Mouse (Mus musculus) CH12.LX (cell line): Measurements from ENCODE around the gene Tmem9. TPM values are rescaled to one million over a fixed set of nuclear protein-coding genes. Genes with fewer than 3 reads are reported as not detected.

Source experiments
- DNase-seq: peaks from one replicate; pipeline ENCODE4 v3.0.0-alpha.2; 2013; ENCODE audit errors: extremely low read depth
- H3K27ac ChIP-seq: 2 replicates; pipeline ENCODE4 v1.5.1; 2012; ENCODE audit warnings: low read depth, mild to moderate bottlenecking, control low read depth, moderate library complexity; ENCODE audit not compliant: insufficient read depth
- H3K27me3 ChIP-seq: replicated peaks from 2 replicates; pipeline ENCODE3; 2012; ENCODE audit warnings: inconsistent platforms
- H3K36me3 ChIP-seq, 2 experiments: replicated peaks in 1 of 2; 2 replicates each; pipeline versions ENCODE3 to v1.6.1; 2012; ENCODE audit warnings: inconsistent platforms in 1 of 2, low read length in 1 of 2, mild to moderate bottlenecking in 1 of 2, mixed read lengths in 1 of 2, moderate library complexity in 1 of 2; ENCODE audit not compliant: control insufficient read depth in 1 of 2, insufficient read depth in 1 of 2
- H3K4me1 ChIP-seq, 2 experiments: 2 replicates each; pipeline ENCODE4 v1.6.1; 2012; ENCODE audit warnings: inconsistent platforms in 1 of 2, moderate library complexity in 1 of 2; ENCODE audit not compliant: insufficient read depth in 2 of 2, control insufficient read depth in 1 of 2
- H3K4me2 ChIP-seq: 2 replicates; pipeline ENCODE4 v1.6.1; 2012; ENCODE audit warnings: low read depth, mild to moderate bottlenecking, control low read depth; ENCODE audit not compliant: poor library complexity, insufficient read depth, severe bottlenecking
- H3K4me3 ChIP-seq, 3 experiments: fragments of 150-350 bp in 1 of 3; sonication (generic) in 1 of 3; replicated peaks in 1 of 3; 2 replicates each; pipeline versions ENCODE3 to v1.5.1; 2011 to 2012; ENCODE audit warnings: low read depth in 2 of 3, low read length in 2 of 3, mild to moderate bottlenecking in 2 of 3, moderate library complexity in 2 of 3, control low read depth in 1 of 3, improper control_type of control experiment in 1 of 3, inconsistent platforms in 1 of 3, mixed read lengths in 1 of 3; ENCODE audit not compliant: poor library complexity in 1 of 3
- H3K79me2 ChIP-seq: replicated peaks from 2 replicates; pipeline ENCODE4 v1.6.1; 2012; ENCODE audit warnings: mild to moderate bottlenecking, moderate library complexity; ENCODE audit not compliant: control insufficient read depth, poor library complexity, insufficient read depth, severe bottlenecking; ENCODE audit errors: extremely low read depth
- H3K9ac ChIP-seq: 2 replicates; pipeline ENCODE4 v1.6.1; 2012; ENCODE audit warnings: low read depth, mild to moderate bottlenecking, control low read depth, moderate library complexity; ENCODE audit not compliant: insufficient read depth
- H3K9me3 ChIP-seq: replicated peaks from 2 replicates; pipeline ENCODE3; 2012; ENCODE audit warnings: low read length, inconsistent platforms, mixed read lengths
- CHD1 ChIP-seq: IDR thresholded peaks from 2 replicates; pipeline ENCODE4 v1.6.1; 2012; ENCODE audit warnings: low read depth, low read length, improper control_type of control experiment, inconsistent platforms
- CHD2 ChIP-seq: IDR thresholded peaks from 2 replicates; pipeline ENCODE4 v1.6.1; 2011; ENCODE audit warnings: low read length, improper control_type of control experiment
- E2F4 ChIP-seq: IDR thresholded peaks from 2 replicates; pipeline ENCODE4 v1.6.1; 2011; ENCODE audit warnings: low read depth, low read length, improper control_type of control experiment; ENCODE audit not compliant: insufficient replicate concordance
- EP300 ChIP-seq: IDR thresholded peaks from 2 replicates; pipeline ENCODE4 v1.6.1; 2011; ENCODE audit warnings: low read length, improper control_type of control experiment
- ETS1 ChIP-seq: conservative IDR thresholded peaks from 2 replicates; pipeline ENCODE4 v1.6.1; 2012; ENCODE audit warnings: low read depth, mild to moderate bottlenecking, inconsistent platforms, low read length, improper control_type of control experiment, moderate library complexity
- HCFC1 ChIP-seq: IDR thresholded peaks from 2 replicates; pipeline ENCODE4 v1.6.1; 2012; ENCODE audit warnings: low read depth, mild to moderate bottlenecking, inconsistent platforms, low read length, improper control_type of control experiment
- IRF4 ChIP-seq: IDR thresholded peaks from 2 replicates; pipeline ENCODE4 v1.6.1; 2014; ENCODE audit warnings: low read depth, mild to moderate bottlenecking, inconsistent platforms, low read length, improper control_type of control experiment
- JUN ChIP-seq: IDR thresholded peaks from 2 replicates; pipeline ENCODE4 v1.6.1; 2011; ENCODE audit warnings: low read depth, mild to moderate bottlenecking, low read length, improper control_type of control experiment, moderate library complexity; ENCODE audit not compliant: insufficient read depth
- KAT2A ChIP-seq: IDR thresholded peaks from 2 replicates; pipeline ENCODE4 v1.6.1; 2012; ENCODE audit warnings: low read length, improper control_type of control experiment, inconsistent platforms; ENCODE audit not compliant: insufficient replicate concordance
- MAZ ChIP-seq: IDR thresholded peaks from 2 replicates; pipeline ENCODE4 v1.6.1; 2012; ENCODE audit warnings: low read depth, mild to moderate bottlenecking, inconsistent platforms, low read length, improper control_type of control experiment, moderate library complexity
- MEF2A ChIP-seq: IDR thresholded peaks from 2 replicates; pipeline ENCODE4 v1.6.1; 2014; ENCODE audit warnings: low read depth, mild to moderate bottlenecking, inconsistent platforms, low read length, improper control_type of control experiment, borderline replicate concordance
- MXI1 ChIP-seq: IDR thresholded peaks from 2 replicates; pipeline ENCODE4 v1.6.1; 2011; ENCODE audit warnings: mild to moderate bottlenecking, low read depth, low read length, improper control_type of control experiment
- POLR2A ChIP-seq: IDR thresholded peaks from 2 replicates; pipeline ENCODE4 v1.6.1; 2011; ENCODE audit warnings: low read depth, mild to moderate bottlenecking, improper control_type of control experiment, low read length
- POLR2AphosphoS2 ChIP-seq: IDR thresholded peaks from 2 replicates; pipeline ENCODE4 v1.6.1; 2011; ENCODE audit warnings: low read depth, low read length, improper control_type of control experiment
- RAD21 ChIP-seq: IDR thresholded peaks from 2 replicates; pipeline ENCODE4 v1.6.1; 2011; ENCODE audit warnings: low read depth, mild to moderate bottlenecking, low read length, improper control_type of control experiment, moderate library complexity
- RCOR1 ChIP-seq: conservative IDR thresholded peaks from 2 replicates; pipeline ENCODE4 v1.6.1; 2012; ENCODE audit warnings: low read depth, mild to moderate bottlenecking, inconsistent platforms, low read length, improper control_type of control experiment
- SIN3A ChIP-seq: IDR thresholded peaks from 2 replicates; pipeline ENCODE4 v1.6.1; 2012; ENCODE audit warnings: low read length, improper control_type of control experiment, inconsistent platforms
- SMC3 ChIP-seq: IDR thresholded peaks from 2 replicates; pipeline ENCODE4 v1.6.1; 2011; ENCODE audit warnings: low read depth, low read length, improper control_type of control experiment
- TBP ChIP-seq: conservative IDR thresholded peaks from 2 replicates; pipeline ENCODE4 v1.6.1; 2011; ENCODE audit warnings: low read depth, low read length, improper control_type of control experiment
- TCF12 ChIP-seq: IDR thresholded peaks from 2 replicates; pipeline ENCODE4 v1.6.1; 2014; ENCODE audit warnings: low read depth, mild to moderate bottlenecking, inconsistent platforms, low read length, improper control_type of control experiment
- UBTF ChIP-seq: IDR thresholded peaks from 2 replicates; pipeline ENCODE4 v1.6.1; 2012; ENCODE audit warnings: low read depth, mild to moderate bottlenecking, inconsistent platforms, low read length, improper control_type of control experiment, moderate library complexity
- USF1 ChIP-seq: IDR thresholded peaks from 2 replicates; pipeline ENCODE4 v1.6.1; 2014; ENCODE audit warnings: low read depth, mild to moderate bottlenecking, inconsistent platforms, low read length, improper control_type of control experiment
- USF2 ChIP-seq: conservative IDR thresholded peaks from 2 replicates; pipeline ENCODE4 v1.6.1; 2011; ENCODE audit warnings: low read depth, low read length, improper control_type of control experiment
- ZKSCAN1 ChIP-seq: IDR thresholded peaks from 2 replicates; pipeline ENCODE4 v1.6.1; 2012; ENCODE audit warnings: low read depth, inconsistent platforms, low read length, improper control_type of control experiment, borderline replicate concordance
- ZNF384 ChIP-seq: IDR thresholded peaks from 2 replicates; pipeline ENCODE4 v1.6.1; 2012; ENCODE audit warnings: low read depth, low read length, improper control_type of control experiment, inconsistent platforms
- dilution Hi-C: fragments of 300-500 bp; cut with MboI; formaldehyde crosslinking; loops from 2 replicates; pipeline ENCODE4 v1.14.3; 2020; ENCODE audit warnings: low sequenced_read_pairs; ENCODE audit not compliant: extremely low pct_unique_long_range_greater_than_20kb, extremely low pct_ligation_motif_present
- in situ Hi-C: fragments of 300-500 bp; cut with MboI; formaldehyde crosslinking; loops from 3 replicates; pipeline ENCODE4 v1.14.3; 2019; ENCODE audit warnings: low sequenced_read_pairs, low pct_ligation_motif_present, low pct_unique_long_range_greater_than_20kb, mixed read lengths
- polyA plus RNA-seq: library from polyadenylated mRNA; unstranded; fragments of >175 nt; gene quantifications from 2 replicates; pipeline ENCODE4 v1.2.1, GENCODE M21; 2012; ENCODE audit warnings: low read depth; ENCODE audit not compliant: insufficient read length
- total RNA-seq, 2 experiments: library from RNA; depleted of rRNA; stranded (reverse); fragments of 300-350 nt in 1 of 2; fragments of >200 nt in 1 of 2; gene quantifications; 2 replicates each; pipeline ENCODE4 v1.2.3; 2012 to 2014

Gene Tmem9
- total and polyA plus RNA-seq, 3 experiments = 22.2 to 28.2 (median 23.9) TPM

- no peaks in the 10 kb centered on the region for H3K79me2 ChIP-seq
- H3K27ac ChIP-seq = no peak overlapping the region
- H3K27me3 ChIP-seq = peaks cover 62% of the 10 kb centered on the region
- H3K9me3 ChIP-seq = peaks cover 4% of the 10 kb centered on the region
- DNase-seq = no peak
- no peak overlapping the region for H3K9ac ChIP-seq
- in situ Hi-C loops (no loop called here), dilution Hi-C loops (no loop called here)
- TF ChIP-seq CHD2 = no peak
- TF ChIP-seq HCFC1 = no peak
- no peak for TF ChIP-seq IRF4
- no peak for TF ChIP-seq TCF12
- TF ChIP-seq SIN3A = no peak
- TF ChIP-seq POLR2A = no peak
- no peak for TF ChIP-seq MXI1
- no peak for TF ChIP-seq CHD1
- no peak for TF ChIP-seq SMC3
- H3K4me1 ChIP-seq = peaks cover 0 to 3% of the 10 kb centered on the region in 2 experiments; a peak in 2 of 4 replicates
- H3K4me3 ChIP-seq = no peak overlapping the region
- no peak overlapping the region for H3K4me2 ChIP-seq
- H3K36me3 ChIP-seq = no peaks in the 10 kb centered on the region
Measured at GRCm38 (mm10) chr1:135993470-135993869, 14.5 kb upstream of the Tmem9 start.

- peaks cover 0 to 3% of the 10 kb centered on the region in 2 experiments; a peak in 2 of 4 replicates for H3K4me1 ChIP-seq
- H3K36me3 ChIP-seq = no peaks in the 10 kb centered on the region
- no peak for DNase-seq
- H3K27me3 ChIP-seq = peaks cover 56% of the 10 kb centered on the region
- no peak overlapping the region for H3K9ac ChIP-seq
- TF ChIP-seq CHD1 = no peak
- no peak for TF ChIP-seq RAD21
- TF ChIP-seq UBTF = no peak
- no peak for TF ChIP-seq RCOR1
- H3K4me2 ChIP-seq = no peak overlapping the region
- in situ Hi-C loops = no loop called here
- peaks cover 6% of the 10 kb centered on the region for H3K9me3 ChIP-seq
- H3K79me2 ChIP-seq = no peaks in the 10 kb centered on the region
- no peak overlapping the region for H3K4me3 ChIP-seq
- dilution Hi-C loops = no loop called here
- H3K27ac ChIP-seq = no peak overlapping the region
Measured at GRCm38 (mm10) chr1:135997537-135997936, 10.4 kb upstream of the Tmem9 start.

- no peaks in the 10 kb centered on the region for H3K36me3 ChIP-seq
- no peaks in the 10 kb centered on the region for H3K79me2 ChIP-seq
- no peak overlapping the region for H3K9ac ChIP-seq
- no peak overlapping the region for H3K4me2 ChIP-seq
- peaks cover 6% of the 10 kb centered on the region for H3K9me3 ChIP-seq
- in situ Hi-C loops = no loop called here
- no peak overlapping the region for H3K27ac ChIP-seq
- no peaks in the 10 kb centered on the region for H3K4me1 ChIP-seq
- no peak for DNase-seq
- H3K4me3 ChIP-seq = no peak overlapping the region
- dilution Hi-C loops = no loop called here
- peaks cover 53% of the 10 kb centered on the region for H3K27me3 ChIP-seq
- TF ChIP-seq ZNF384 (no peak), USF1 (no peak), MEF2A (no peak), ETS1 (no peak), HCFC1 (no peak), POLR2AphosphoS2 (no peak), MAZ (no peak), E2F4 (no peak), EP300 (no peak), KAT2A (no peak), CHD2 (no peak), ZKSCAN1 (no peak), TBP (no peak), SIN3A (no peak), CHD1 (no peak), USF2 (no peak), JUN (no peak)
- TF ChIP-seq, all 38 proteins: peak for 0
Measured at GRCm38 (mm10) chr1:135999720-136000287, 8.1 kb upstream of the Tmem9 start.
